Mouse (Mus musculus) CH12.LX (cell line): ENCODE results near the gene Eif4e1b. TPM values are rescaled to one million over a fixed set of nuclear protein-coding genes. Genes with fewer than 3 reads are reported as not detected.

Experiments used
- DNase-seq: peaks from one replicate; pipeline ENCODE4 v3.0.0-alpha.2; 2013; ENCODE audit errors: extremely low read depth
- H3K27ac ChIP-seq: 2 replicates; pipeline ENCODE4 v1.5.1; 2012; ENCODE audit warnings: low read depth, mild to moderate bottlenecking, control low read depth, moderate library complexity; ENCODE audit not compliant: insufficient read depth
- H3K27me3 ChIP-seq: replicated peaks from 2 replicates; pipeline ENCODE3; 2012; ENCODE audit warnings: inconsistent platforms
- H3K36me3 ChIP-seq, 2 experiments: replicated peaks in 1 of 2; 2 replicates each; pipeline versions ENCODE3 to v1.6.1; 2012; ENCODE audit warnings: inconsistent platforms in 1 of 2, low read length in 1 of 2, mild to moderate bottlenecking in 1 of 2, mixed read lengths in 1 of 2, moderate library complexity in 1 of 2; ENCODE audit not compliant: control insufficient read depth in 1 of 2, insufficient read depth in 1 of 2
- H3K4me1 ChIP-seq, 2 experiments: 2 replicates each; pipeline ENCODE4 v1.6.1; 2012; ENCODE audit warnings: inconsistent platforms in 1 of 2, moderate library complexity in 1 of 2; ENCODE audit not compliant: insufficient read depth in 2 of 2, control insufficient read depth in 1 of 2
- H3K4me2 ChIP-seq: 2 replicates; pipeline ENCODE4 v1.6.1; 2012; ENCODE audit warnings: low read depth, mild to moderate bottlenecking, control low read depth; ENCODE audit not compliant: poor library complexity, insufficient read depth, severe bottlenecking
- H3K4me3 ChIP-seq, 3 experiments: fragments of 150-350 bp in 1 of 3; sonication (generic) in 1 of 3; replicated peaks in 1 of 3; 2 replicates each; pipeline versions ENCODE3 to v1.5.1; 2011 to 2012; ENCODE audit warnings: low read depth in 2 of 3, low read length in 2 of 3, mild to moderate bottlenecking in 2 of 3, moderate library complexity in 2 of 3, control low read depth in 1 of 3, improper control_type of control experiment in 1 of 3, inconsistent platforms in 1 of 3, mixed read lengths in 1 of 3; ENCODE audit not compliant: poor library complexity in 1 of 3
- H3K79me2 ChIP-seq: replicated peaks from 2 replicates; pipeline ENCODE4 v1.6.1; 2012; ENCODE audit warnings: mild to moderate bottlenecking, moderate library complexity; ENCODE audit not compliant: control insufficient read depth, poor library complexity, insufficient read depth, severe bottlenecking; ENCODE audit errors: extremely low read depth
- H3K9ac ChIP-seq: 2 replicates; pipeline ENCODE4 v1.6.1; 2012; ENCODE audit warnings: low read depth, mild to moderate bottlenecking, control low read depth, moderate library complexity; ENCODE audit not compliant: insufficient read depth
- H3K9me3 ChIP-seq: replicated peaks from 2 replicates; pipeline ENCODE3; 2012; ENCODE audit warnings: low read length, inconsistent platforms, mixed read lengths
- BHLHE40 ChIP-seq: IDR thresholded peaks from 2 replicates; pipeline ENCODE4 v1.6.1; 2011; ENCODE audit warnings: mild to moderate bottlenecking, low read depth, low read length, improper control_type of control experiment
- CHD2 ChIP-seq: IDR thresholded peaks from 2 replicates; pipeline ENCODE4 v1.6.1; 2011; ENCODE audit warnings: low read length, improper control_type of control experiment
- CTCF ChIP-seq, 2 experiments: IDR thresholded peaks in 1 of 2; conservative IDR thresholded peaks in 1 of 2; 2 replicates each; pipeline ENCODE4 v1.5.1; 2011 to 2012; ENCODE audit warnings: low read depth in 2 of 2, low read length in 2 of 2, improper control_type of control experiment in 1 of 2, inconsistent platforms in 1 of 2, mild to moderate bottlenecking in 1 of 2, moderate library complexity in 1 of 2
- ETS1 ChIP-seq: conservative IDR thresholded peaks from 2 replicates; pipeline ENCODE4 v1.6.1; 2012; ENCODE audit warnings: low read depth, mild to moderate bottlenecking, inconsistent platforms, low read length, improper control_type of control experiment, moderate library complexity
- GABPA ChIP-seq: IDR thresholded peaks from 2 replicates; pipeline ENCODE4 v1.6.1; 2012; ENCODE audit warnings: low read depth, low read length, improper control_type of control experiment, inconsistent platforms; ENCODE audit not compliant: insufficient replicate concordance
- HCFC1 ChIP-seq: IDR thresholded peaks from 2 replicates; pipeline ENCODE4 v1.6.1; 2012; ENCODE audit warnings: low read depth, mild to moderate bottlenecking, inconsistent platforms, low read length, improper control_type of control experiment
- IRF4 ChIP-seq: IDR thresholded peaks from 2 replicates; pipeline ENCODE4 v1.6.1; 2014; ENCODE audit warnings: low read depth, mild to moderate bottlenecking, inconsistent platforms, low read length, improper control_type of control experiment
- KAT2A ChIP-seq: IDR thresholded peaks from 2 replicates; pipeline ENCODE4 v1.6.1; 2012; ENCODE audit warnings: low read length, improper control_type of control experiment, inconsistent platforms; ENCODE audit not compliant: insufficient replicate concordance
- MXI1 ChIP-seq: IDR thresholded peaks from 2 replicates; pipeline ENCODE4 v1.6.1; 2011; ENCODE audit warnings: mild to moderate bottlenecking, low read depth, low read length, improper control_type of control experiment
- POLR2A ChIP-seq: IDR thresholded peaks from 2 replicates; pipeline ENCODE4 v1.6.1; 2011; ENCODE audit warnings: low read depth, mild to moderate bottlenecking, improper control_type of control experiment, low read length
- POLR2AphosphoS2 ChIP-seq: IDR thresholded peaks from 2 replicates; pipeline ENCODE4 v1.6.1; 2011; ENCODE audit warnings: low read depth, low read length, improper control_type of control experiment
- RAD21 ChIP-seq: IDR thresholded peaks from 2 replicates; pipeline ENCODE4 v1.6.1; 2011; ENCODE audit warnings: low read depth, mild to moderate bottlenecking, low read length, improper control_type of control experiment, moderate library complexity
- RCOR1 ChIP-seq: conservative IDR thresholded peaks from 2 replicates; pipeline ENCODE4 v1.6.1; 2012; ENCODE audit warnings: low read depth, mild to moderate bottlenecking, inconsistent platforms, low read length, improper control_type of control experiment
- SIN3A ChIP-seq: IDR thresholded peaks from 2 replicates; pipeline ENCODE4 v1.6.1; 2012; ENCODE audit warnings: low read length, improper control_type of control experiment, inconsistent platforms
- SMC3 ChIP-seq: IDR thresholded peaks from 2 replicates; pipeline ENCODE4 v1.6.1; 2011; ENCODE audit warnings: low read depth, low read length, improper control_type of control experiment
- TBP ChIP-seq: conservative IDR thresholded peaks from 2 replicates; pipeline ENCODE4 v1.6.1; 2011; ENCODE audit warnings: low read depth, low read length, improper control_type of control experiment
- TCF12 ChIP-seq: IDR thresholded peaks from 2 replicates; pipeline ENCODE4 v1.6.1; 2014; ENCODE audit warnings: low read depth, mild to moderate bottlenecking, inconsistent platforms, low read length, improper control_type of control experiment
- UBTF ChIP-seq: IDR thresholded peaks from 2 replicates; pipeline ENCODE4 v1.6.1; 2012; ENCODE audit warnings: low read depth, mild to moderate bottlenecking, inconsistent platforms, low read length, improper control_type of control experiment, moderate library complexity
- USF2 ChIP-seq: conservative IDR thresholded peaks from 2 replicates; pipeline ENCODE4 v1.6.1; 2011; ENCODE audit warnings: low read depth, low read length, improper control_type of control experiment
- ZC3H11A ChIP-seq: IDR thresholded peaks from 2 replicates; pipeline ENCODE4 v1.6.1; 2012; ENCODE audit warnings: low read depth, mild to moderate bottlenecking, inconsistent platforms, low read length, improper control_type of control experiment
- dilution Hi-C: fragments of 300-500 bp; cut with MboI; formaldehyde crosslinking; loops from 2 replicates; pipeline ENCODE4 v1.14.3; 2020; ENCODE audit warnings: low sequenced_read_pairs; ENCODE audit not compliant: extremely low pct_unique_long_range_greater_than_20kb, extremely low pct_ligation_motif_present
- in situ Hi-C: fragments of 300-500 bp; cut with MboI; formaldehyde crosslinking; loops from 3 replicates; pipeline ENCODE4 v1.14.3; 2019; ENCODE audit warnings: low sequenced_read_pairs, low pct_ligation_motif_present, low pct_unique_long_range_greater_than_20kb, mixed read lengths
- polyA plus RNA-seq: library from polyadenylated mRNA; unstranded; fragments of >175 nt; gene quantifications from 2 replicates; pipeline ENCODE4 v1.2.1, GENCODE M21; 2012; ENCODE audit warnings: low read depth; ENCODE audit not compliant: insufficient read length
- total RNA-seq, 2 experiments: library from RNA; depleted of rRNA; stranded (reverse); fragments of 300-350 nt in 1 of 2; fragments of >200 nt in 1 of 2; gene quantifications; 2 replicates each; pipeline ENCODE4 v1.2.3; 2012 to 2014

Gene Eif4e1b
- total and polyA plus RNA-seq, 3 experiments: not detected

- TF ChIP-seq TBP: no peak
- no peak for TF ChIP-seq HCFC1
- TF ChIP-seq UBTF: no peak
- peak; percentile 26 for TF ChIP-seq RAD21
- TF ChIP-seq POLR2A: no peak
- TF ChIP-seq, all 38 proteins: peak for 6
These were observed 25.6 kb upstream of the Eif4e1b start (continued) for GRCm38 (mm10) chr13:54758045-54758755.

GRCm38 (mm10) chr13:54758756-54759470 is 24.9 kb upstream of the Eif4e1b start:
- dilution Hi-C loops: no loop called here

GRCm38 (mm10) chr13:54759496-54759895 is 24.3 kb upstream of the Eif4e1b start:
- no peaks in the 10 kb centered on the region for H3K36me3 ChIP-seq
- no peaks in the 10 kb centered on the region for H3K4me1 ChIP-seq
- no peaks in the 10 kb centered on the region for H3K79me2 ChIP-seq
- in situ Hi-C loops (no loop called here), dilution Hi-C loops (no loop called here)
- H3K9ac ChIP-seq: no peak overlapping the region
- H3K4me3 ChIP-seq: no peak overlapping the region
- peaks cover 82% of the 10 kb centered on the region for H3K27me3 ChIP-seq
- H3K9me3 ChIP-seq: peaks cover 4% of the 10 kb centered on the region
- H3K4me2 ChIP-seq: no peak overlapping the region
- no peak for DNase-seq
- H3K27ac ChIP-seq: no peak overlapping the region
- TF ChIP-seq ZC3H11A (no peak), RCOR1 (no peak), CHD2 (no peak), UBTF (no peak), CTCF (conservative IDR thresholded peaks at IDR 0.05 in 1 of 2, IDR thresholded peaks at IDR 0.05 in 1 of 2; ENCODE audit: low read depth in 2 of 2, low read length in 2 of 2) (no peak), MXI1 (no peak), TCF12 (no peak), USF2 (no peak), IRF4 (no peak), RAD21 (no peak), ETS1 (no peak), POLR2AphosphoS2 (no peak), KAT2A (no peak), GABPA (no peak)

More at GRCm38 (mm10) chr13:54758756-54759470, 24.9 kb upstream of the Eif4e1b start:
- no peaks in the 10 kb centered on the region for H3K36me3 ChIP-seq
- H3K4me2 ChIP-seq: no peak overlapping the region
- no peak for DNase-seq
- peaks cover 82% of the 10 kb centered on the region for H3K27me3 ChIP-seq
- H3K4me1 ChIP-seq: no peaks in the 10 kb centered on the region
- H3K9me3 ChIP-seq: peaks cover 4% of the 10 kb centered on the region
- H3K9ac ChIP-seq: no peak overlapping the region
- H3K27ac ChIP-seq: no peak overlapping the region
- H3K79me2 ChIP-seq: no peaks in the 10 kb centered on the region
- TF ChIP-seq SIN3A (no peak), BHLHE40 (no peak), POLR2AphosphoS2 (no peak), TCF12 (no peak), USF2 (no peak), GABPA (no peak), RAD21 (no peak), SMC3 (no peak)
- in situ Hi-C loops: no loop called here
- H3K4me3 ChIP-seq: no peak overlapping the region
